Mouse (Mus musculus) urinary bladder, postnatal 14 days (tissue): ENCODE measurements around the gene Cd244a.
A peak's percentile ranks its signal among the peaks of the same experiment; 100 is the strongest.

Experiments
- DNase-seq: peaks from one replicate; pipeline ENCODE4 v3.0.0; 2021; ENCODE audit warnings: low spot score

Cd244a gene

GRCm38 (mm10) chr1:171558898-171559297, at the start of gene Cd244a:
TSS of gene Cd244a (plus strand) at chr1:171559193.
- DNase-seq = no peak

GRCm38 (mm10) chr1:171513234-171513633, 45.8 kb upstream of the Cd244a start:
- no peak for DNase-seq

- DNase-seq = no peak
Observed at GRCm38 (mm10) chr1:171513760-171514159, 45.2 kb upstream of the Cd244a start.

GRCm38 (mm10) chr1:171515039-171515438, 44.0 kb upstream of the Cd244a start:
- DNase-seq = no peak

- DNase-seq = no peak
Observed at GRCm38 (mm10) chr1:171515557-171515956, 43.4 kb upstream of the Cd244a start.

- no peak for DNase-seq
Observed at GRCm38 (mm10) chr1:171531367-171531766, 27.6 kb upstream of the Cd244a start.

- no peak for DNase-seq
Observed at GRCm38 (mm10) chr1:171532830-171533229, 26.2 kb upstream of the Cd244a start.

GRCm38 (mm10) chr1:171534557-171534956, 24.4 kb upstream of the Cd244a start:
- DNase-seq = no peak

GRCm38 (mm10) chr1:171535194-171535593, 23.8 kb upstream of the Cd244a start, which contains the start of gene Itln1:
TSS of gene Itln1 (minus strand) at chr1:171535294.
- DNase-seq = no peak

- DNase-seq = no peak
Observed at GRCm38 (mm10) chr1:171540694-171541093, 18.3 kb upstream of the Cd244a start.

- DNase-seq = no peak
Observed at GRCm38 (mm10) chr1:171551326-171551725, 7.7 kb upstream of the Cd244a start.

GRCm38 (mm10) chr1:171552230-171552629, 6.8 kb upstream of the Cd244a start:
- no peak for DNase-seq

- no peak for DNase-seq
Observed at GRCm38 (mm10) chr1:171553359-171554341, 5.3 kb upstream of the Cd244a start.

GRCm38 (mm10) chr1:171556366-171556765, 2.6 kb upstream of the Cd244a start:
- DNase-seq = no peak

GRCm38 (mm10) chr1:171558407-171558806, 586 bp upstream of the Cd244a start:
- DNase-seq = no peak

GRCm38 (mm10) chr1:171560262-171560661, 1.3 kb downstream of the Cd244a start:
- no peak for DNase-seq

GRCm38 (mm10) chr1:171561200-171561599, 2.2 kb downstream of the Cd244a start:
- no peak for DNase-seq

- DNase-seq = no peak
Observed at GRCm38 (mm10) chr1:171561639-171562225, 2.7 kb downstream of the Cd244a start.

GRCm38 (mm10) chr1:171563042-171563441, 4.0 kb downstream of the Cd244a start:
- DNase-seq = no peak

- no peak for DNase-seq
Observed at GRCm38 (mm10) chr1:171564247-171564646, 5.3 kb downstream of the Cd244a start.

GRCm38 (mm10) chr1:171565888-171566287, 6.9 kb downstream of the Cd244a start:
- DNase-seq = no peak

- DNase-seq = peak; percentile 58
Observed at GRCm38 (mm10) chr1:171566777-171567176, 7.8 kb downstream of the Cd244a start.

- no peak for DNase-seq
Observed at GRCm38 (mm10) chr1:171568436-171568835, 9.4 kb downstream of the Cd244a start.
